Comparison of ENCODE assay signal across 24 mouse cellular contexts in genomic region chr13:93342641-93343040, GRCm38 (mm10). TPM values are rescaled to one million over a fixed set of nuclear protein-coding genes. Genes with fewer than 3 reads are reported as not detected.
DNase-seq lines count a peak whose midpoint lies in the region; ATAC-seq and TF ChIP-seq lines count a peak whose summit lies in the region.
"Had no signal": no experiment of that assay in that cellular context is flagged by ENCODE, and none has a peak within 500 bp of the region (broad histone marks: within the 10 kb centered on the region; RNA-seq: fewer than 3 reads in every experiment).

No protein-coding gene starts in this region.

- no peak overlapping the region for H3K4me3 ChIP-seq in intestine, embryonic 16.5 days (ENCODE audit: low read length)
- H3K4me3 ChIP-seq in intestine, embryonic 15.5 days (replicated peaks): no peak overlapping the region
- no peak overlapping the region for H3K4me3 ChIP-seq in liver, embryonic 12.5 days
- no peak overlapping the region for H3K4me3 ChIP-seq in liver, postnatal 0 days (ENCODE audit: low read depth, low read length)
- H3K4me3 ChIP-seq: embryonic facial prominence, embryonic 15.5 days; heart, embryonic 12.5 days; hindbrain, embryonic 12.5 days; limb, embryonic 13.5 days; lung, embryonic 15.5 days; megakaryocyte, embryonic 14.5 days; neural tube, embryonic 12.5 days had no signal

- peak; percentile 79; the same call in 1 of the 2 replicates for ATAC-seq in intestine, embryonic 16.5 days
- ATAC-seq in intestine, embryonic 15.5 days: no peak
- no peak for ATAC-seq in liver, embryonic 12.5 days
- peak; percentile 74 for ATAC-seq in liver, postnatal 0 days
- ATAC-seq: forebrain, embryonic 14.5 days had no signal

- TF ChIP-seq EP300 in liver, postnatal 0 days (IDR thresholded peaks at IDR 0.05; ENCODE audit: low read depth): no peak

- no peak for TF ChIP-seq CTCF in liver, postnatal 0 days (IDR thresholded peaks at IDR 0.05; ENCODE audit: low read depth)

- H3K9me3 ChIP-seq in intestine, embryonic 16.5 days (ENCODE audit: control insufficient read depth, low read length): no peaks in the 10 kb centered on the region
- no peaks in the 10 kb centered on the region for H3K9me3 ChIP-seq in intestine, embryonic 15.5 days
- no peaks in the 10 kb centered on the region for H3K9me3 ChIP-seq in liver, embryonic 12.5 days (replicated peaks)
- no peaks in the 10 kb centered on the region for H3K9me3 ChIP-seq in liver, postnatal 0 days (ENCODE audit: low read length)
- H3K9me3 ChIP-seq: embryonic facial prominence, embryonic 15.5 days; heart, embryonic 12.5 days; hindbrain, embryonic 12.5 days; limb, embryonic 13.5 days; lung, embryonic 15.5 days; megakaryocyte, embryonic 14.5 days; neural tube, embryonic 12.5 days had no signal

- WGBS in intestine, embryonic 16.5 days: 69% methylated on average over 5 of the region's 5 CpGs
- WGBS in intestine, embryonic 15.5 days: 77% methylated on average over 5 of the region's 5 CpGs
- WGBS in liver, embryonic 12.5 days (ENCODE audit: insufficient replicate concordance): 70% methylated on average over 5 of the region's 5 CpGs
- WGBS in liver, postnatal 0 days (ENCODE audit: insufficient replicate concordance): 60% methylated on average over 5 of the region's 5 CpGs

- no peak overlapping the region for H3K27ac ChIP-seq in intestine, embryonic 16.5 days (ENCODE audit: low read length)
- H3K27ac ChIP-seq in intestine, embryonic 15.5 days: no peak overlapping the region
- peak overlapping the region; percentile 27 for H3K27ac ChIP-seq in liver, embryonic 12.5 days
- H3K27ac ChIP-seq in liver, postnatal 0 days (ENCODE audit: low read depth): peak overlapping the region; percentile 66; the same call in 1 of the 2 replicates
- H3K27ac ChIP-seq: embryonic facial prominence, embryonic 15.5 days; hindbrain, embryonic 12.5 days; limb, embryonic 13.5 days; lung, embryonic 15.5 days; neural tube, embryonic 12.5 days had no signal

- H3K4me1 ChIP-seq in intestine, embryonic 16.5 days (ENCODE audit: control insufficient read depth, insufficient read depth, low read length): no peaks in the 10 kb centered on the region
- H3K4me1 ChIP-seq in intestine, embryonic 15.5 days (replicated peaks): no peaks in the 10 kb centered on the region
- H3K4me1 ChIP-seq in liver, embryonic 12.5 days: peaks cover 58% of the 10 kb centered on the region
- H3K4me1 ChIP-seq in liver, postnatal 0 days (ENCODE audit: insufficient read depth): peaks cover 4% of the 10 kb centered on the region
- H3K4me1 ChIP-seq: hindbrain, embryonic 12.5 days; lung, embryonic 15.5 days; neural tube, embryonic 12.5 days had no signal

- H3K9ac ChIP-seq in intestine, embryonic 16.5 days (ENCODE audit: low read depth, low read length): no peak overlapping the region
- H3K9ac ChIP-seq in intestine, embryonic 15.5 days: no peak overlapping the region
- no peak overlapping the region for H3K9ac ChIP-seq in liver, embryonic 12.5 days
- no peak overlapping the region for H3K9ac ChIP-seq in liver, postnatal 0 days (replicated peaks)
- H3K9ac ChIP-seq: embryonic facial prominence, embryonic 15.5 days; heart, embryonic 12.5 days; hindbrain, embryonic 12.5 days; limb, embryonic 13.5 days; lung, embryonic 15.5 days; neural tube, embryonic 12.5 days had no signal

- no peak for DNase-seq in liver
- DNase-seq in kidney, postnatal 36 days: peak; percentile 56 to 62
- DNase-seq in liver, postnatal 0 days: no peak
- no peak for DNase-seq in cerebellum, adult 18-20 months
- DNase-seq in urinary bladder, postnatal 4 days (ENCODE audit: low spot score in 2 of 2): no peak
- DNase-seq: adrenal gland, postnatal 14 days; cerebellum, adult 9-11 months; gastrocnemius, postnatal 10 days; heart, adult 18-20 months; heart, postnatal 10 days; lung, postnatal 36 days; midbrain, embryonic 14.5 days; thymus, postnatal 14 days had no signal

- no peaks in the 10 kb centered on the region for H3K36me3 ChIP-seq in intestine, embryonic 16.5 days (ENCODE audit: control insufficient read depth, insufficient read depth, low read length)
- no peaks in the 10 kb centered on the region for H3K36me3 ChIP-seq in intestine, embryonic 15.5 days
- no peaks in the 10 kb centered on the region; the same call in 1 of the 2 replicates for H3K36me3 ChIP-seq in liver, embryonic 12.5 days
- no peaks in the 10 kb centered on the region for H3K36me3 ChIP-seq in liver, postnatal 0 days (replicated peaks; ENCODE audit: insufficient read depth, low read length)
- H3K36me3 ChIP-seq: embryonic facial prominence, embryonic 15.5 days; lung, embryonic 15.5 days; neural tube, embryonic 12.5 days had no signal

- no peaks in the 10 kb centered on the region for H3K27me3 ChIP-seq in intestine, embryonic 16.5 days (replicated peaks; ENCODE audit: control insufficient read depth, insufficient read depth, low read length)
- no peaks in the 10 kb centered on the region for H3K27me3 ChIP-seq in intestine, embryonic 15.5 days (replicated peaks)
- no peaks in the 10 kb centered on the region for H3K27me3 ChIP-seq in liver, embryonic 12.5 days (replicated peaks)
- no peaks in the 10 kb centered on the region for H3K27me3 ChIP-seq in liver, postnatal 0 days (ENCODE audit: insufficient read depth, low read length)
- H3K27me3 ChIP-seq: embryonic facial prominence, embryonic 15.5 days; heart, embryonic 12.5 days; hindbrain, embryonic 12.5 days; limb, embryonic 13.5 days; lung, embryonic 15.5 days; megakaryocyte, embryonic 14.5 days; neural tube, embryonic 12.5 days had no signal

- no peak overlapping the region for H3K4me2 ChIP-seq in intestine, embryonic 16.5 days (ENCODE audit: low read depth, low read length)
- no peak overlapping the region for H3K4me2 ChIP-seq in intestine, embryonic 15.5 days (replicated peaks)
- H3K4me2 ChIP-seq in liver, embryonic 12.5 days: no peak overlapping the region
- H3K4me2 ChIP-seq in liver, postnatal 0 days (ENCODE audit: low read depth, low read length): peak overlapping the region; percentile 51; the same call in 1 of the 2 replicates
- H3K4me2 ChIP-seq: embryonic facial prominence, embryonic 15.5 days; heart, embryonic 12.5 days; hindbrain, embryonic 12.5 days; limb, embryonic 13.5 days; lung, embryonic 15.5 days; neural tube, embryonic 12.5 days had no signal

RNA-seq across cellular contexts. Expression of gene Homer1, which starts 43.2 kb away (rescaled TPM):
- 2.7 and 3.0 TPM in 2 replicates for polyA plus RNA-seq in intestine, embryonic 16.5 days (2015; fragmentation: Nextera tagmentation; extraction: Ambion mirVana)
- 4.3 and 5.0 TPM in 2 replicates for polyA plus RNA-seq in intestine, embryonic 15.5 days (2015; fragmentation: Nextera tagmentation; extraction: Ambion mirVana)
- polyA plus RNA-seq in liver, embryonic 12.5 days (2016; fragmentation: Nextera tagmentation; extraction: Ambion mirVana): 7.1 and 8.2 TPM in 2 replicates
- polyA plus RNA-seq in liver, postnatal 0 days (2015; fragmentation: Nextera tagmentation; extraction: Ambion mirVana): 1.2 and 1.6 TPM in 2 replicates

Comparison
In these comparisons a context has a peak if more than half of its experiments do, and no peak if none do; other contexts are left out.
1. ATAC-seq: peak in intestine, embryonic 16.5 days (single experiment) and liver, postnatal 0 days (single experiment); none in intestine, embryonic 15.5 days (single experiment) and liver, embryonic 12.5 days (single experiment).
2. H3K27ac ChIP-seq: peak in liver, embryonic 12.5 days (single experiment) and liver, postnatal 0 days (single experiment); none in intestine, embryonic 16.5 days (single experiment) and intestine, embryonic 15.5 days (single experiment).
3. DNase-seq: peak in kidney, postnatal 36 days (2 of 2); none in liver (single experiment), liver, postnatal 0 days (single experiment), cerebellum, adult 18-20 months (0 of 2) and urinary bladder, postnatal 4 days (0 of 2).